Mouse (Mus musculus): ENCODE data around the gene Mthfd2.
"Not testable (repeated sequence)": the region's sequence is repeated elsewhere in the genome, so short reads cannot be mapped to it uniquely, and the experiment has no call there.

Gene Mthfd2

GRCm38 (mm10) chr6:83325525-83326393, at the start of gene Mthfd2, which contains the start of gene Mob1a:
Gene Mthfd2 (minus strand): TSS chr6:83325908.
Gene Mob1a (plus strand): TSS chr6:83326016.
- peak; percentile 85 for DNase-seq (ENCODE audit: low read depth, low spot score)

GRCm38 (mm10) chr6:83373704-83374300, 48.1 kb upstream of the Mthfd2 start:
- DNase-seq (ENCODE audit: low read depth, low spot score): no peak

- DNase-seq (ENCODE audit: low read depth, low spot score): no peak
Measured at GRCm38 (mm10) chr6:83371350-83371749, 45.6 kb upstream of the Mthfd2 start.

- no peak for DNase-seq (ENCODE audit: low read depth, low spot score)
Measured at GRCm38 (mm10) chr6:83370316-83370965, 44.7 kb upstream of the Mthfd2 start.

- DNase-seq (ENCODE audit: low read depth, low spot score): no peak
Measured at GRCm38 (mm10) chr6:83363075-83363474, 37.4 kb upstream of the Mthfd2 start.

GRCm38 (mm10) chr6:83361523-83362248, 36.0 kb upstream of the Mthfd2 start:
- DNase-seq (ENCODE audit: low read depth, low spot score): no peak

- no peak for DNase-seq (ENCODE audit: low read depth, low spot score)
Measured at GRCm38 (mm10) chr6:83357436-83357835, 31.7 kb upstream of the Mthfd2 start.

- DNase-seq (ENCODE audit: low read depth, low spot score): peak; percentile 38
Measured at GRCm38 (mm10) chr6:83356569-83357138, 30.9 kb upstream of the Mthfd2 start.

- DNase-seq (ENCODE audit: low read depth, low spot score): no peak
Measured at GRCm38 (mm10) chr6:83354856-83355781, 29.4 kb upstream of the Mthfd2 start.

- no peak for DNase-seq (ENCODE audit: low read depth, low spot score)
Measured at GRCm38 (mm10) chr6:83352666-83353410, 27.1 kb upstream of the Mthfd2 start.

- DNase-seq (ENCODE audit: low read depth, low spot score): no peak
Measured at GRCm38 (mm10) chr6:83351490-83352160, 25.9 kb upstream of the Mthfd2 start.

- DNase-seq (ENCODE audit: low read depth, low spot score): no peak
Measured at GRCm38 (mm10) chr6:83350851-83351405, 25.2 kb upstream of the Mthfd2 start.

GRCm38 (mm10) chr6:83350172-83350571, 24.5 kb upstream of the Mthfd2 start:
- DNase-seq (ENCODE audit: low read depth, low spot score): no peak

GRCm38 (mm10) chr6:83349274-83349958, 23.7 kb upstream of the Mthfd2 start:
- DNase-seq (ENCODE audit: low read depth, low spot score): peak; percentile 52

- DNase-seq (ENCODE audit: low read depth, low spot score): no peak
Measured at GRCm38 (mm10) chr6:83348873-83349272, 23.2 kb upstream of the Mthfd2 start, which contains the start of gene Bola3. Gene Bola3 (plus strand): TSS chr6:83349147.

- no peak for DNase-seq (ENCODE audit: low read depth, low spot score)
Measured at GRCm38 (mm10) chr6:83347916-83348315, 22.2 kb upstream of the Mthfd2 start.

GRCm38 (mm10) chr6:83345285-83345684, 19.6 kb upstream of the Mthfd2 start:
- not testable (repeated sequence) for DNase-seq (ENCODE audit: low read depth, low spot score)

- no peak for DNase-seq (ENCODE audit: low read depth, low spot score)
Measured at GRCm38 (mm10) chr6:83342957-83343356, 17.2 kb upstream of the Mthfd2 start.
